Mouse (Mus musculus) intestine, embryonic 14.5 days (tissue): ENCODE measurements around the gene Baiap2. TPM values are rescaled to one million over a fixed set of nuclear protein-coding genes. Genes with fewer than 3 reads are reported as not detected.

Source experiments
- ATAC-seq: fragments of 200-750 bp; cut with Nextera tagmentation; replicated peaks from 2 replicates; pipeline ENCODE4 v1.8.0; 2017; ENCODE audit warnings: low read depth, moderate number of reproducible peaks, moderate TSS enrichment, moderate library complexity; ENCODE audit not compliant: low FRiP score, low TSS enrichment
- DNase-seq: peaks from one replicate; pipeline ENCODE4 v3.0.0-alpha.2; 2018; ENCODE audit warnings: low spot score
- H3K27ac ChIP-seq: fragments of 300-500 bp; sonication (generic); 2 replicates; pipeline ENCODE4 v1.5.1; 2014; ENCODE audit warnings: low read depth, mild to moderate bottlenecking, control low read depth
- H3K27me3 ChIP-seq: fragments of 300-500 bp; sonication (generic); replicated peaks from 2 replicates; pipeline ENCODE4 v1.6.1; 2014; ENCODE audit warnings: low read length, control low read depth; ENCODE audit not compliant: control insufficient read depth, insufficient read depth
- H3K36me3 ChIP-seq: fragments of 300-500 bp; sonication (generic); 2 replicates; pipeline ENCODE4 v1.6.1; 2014; ENCODE audit warnings: low read length, control low read depth; ENCODE audit not compliant: control insufficient read depth, insufficient read depth
- H3K4me1 ChIP-seq: fragments of 300-500 bp; sonication (generic); replicated peaks from 2 replicates; pipeline ENCODE4 v1.6.1; 2014; ENCODE audit warnings: low read length, control low read depth, mixed read lengths; ENCODE audit not compliant: control insufficient read depth, insufficient read depth
- H3K4me2 ChIP-seq: fragments of 300-500 bp; sonication (generic); 2 replicates; pipeline ENCODE4 v1.6.1; 2014; ENCODE audit warnings: low read length
- H3K4me3 ChIP-seq: fragments of 300-500 bp; sonication (generic); 2 replicates; pipeline ENCODE4 v1.5.1; 2014; ENCODE audit warnings: low read depth, low read length, control low read depth, mixed read lengths
- H3K9ac ChIP-seq: fragments of 300-500 bp; sonication (generic); 2 replicates; pipeline ENCODE4 v1.6.1; 2014; ENCODE audit warnings: mild to moderate bottlenecking, low read length
- H3K9me3 ChIP-seq: fragments of 300-500 bp; sonication (generic); 2 replicates; pipeline ENCODE4 v1.6.1; 2016; ENCODE audit warnings: low read length, control low read depth; ENCODE audit not compliant: control insufficient read depth
- WGBS: fragments of 180-500 bp; shearing (Covaris S2); extraction: QIAGEN DNeasy Blood & Tissue Kit; methylation state at CpG from one replicate; pipeline ENCODE4 v1.1.7; 2014; 5-methylcytosine and 5-hydroxymethylcytosine counted together
- polyA plus RNA-seq: library from polyadenylated mRNA; unstranded; fragments of >200 nt; fragmentation: Nextera tagmentation; extraction: Ambion mirVana; gene quantifications from 2 replicates; pipeline ENCODE4 v1.2.1, GENCODE M21; 2014

The Baiap2 gene
- polyA plus RNA-seq, 1 experiment from 2014 or later: 15.2 TPM

GRCm38 (mm10) chr11:119954749-119955337, 12.3 kb downstream of the Baiap2 start:
- ATAC-seq (no peak), DNase-seq (no peak)
- no peak overlapping the region for H3K27ac ChIP-seq
- H3K4me3 ChIP-seq: no peak overlapping the region
- no peaks in the 10 kb centered on the region for H3K9me3 ChIP-seq
- peaks cover 22% of the 10 kb centered on the region for H3K4me1 ChIP-seq
- H3K4me2 ChIP-seq: no peak overlapping the region
- H3K36me3 ChIP-seq: no peaks in the 10 kb centered on the region
- no peak overlapping the region for H3K9ac ChIP-seq
- no peaks in the 10 kb centered on the region for H3K27me3 ChIP-seq
- WGBS: 67% methylated on average over 2 of the region's 2 CpGs

- H3K27ac ChIP-seq: no peak overlapping the region
- no peaks in the 10 kb centered on the region for H3K27me3 ChIP-seq
- no peaks in the 10 kb centered on the region for H3K9me3 ChIP-seq
- H3K4me1 ChIP-seq: peaks cover 22% of the 10 kb centered on the region
- ATAC-seq (no peak), DNase-seq (no peak)
- 49% methylated on average over 3 of the region's 3 CpGs for WGBS
- no peaks in the 10 kb centered on the region for H3K36me3 ChIP-seq
- no peak overlapping the region for H3K4me3 ChIP-seq
- no peak overlapping the region for H3K9ac ChIP-seq
- H3K4me2 ChIP-seq: no peak overlapping the region
Measured at GRCm38 (mm10) chr11:119955432-119955831, 12.9 kb downstream of the Baiap2 start.

GRCm38 (mm10) chr11:119956590-119956989, 14.0 kb downstream of the Baiap2 start:
- DNase-seq: no peak
- Histone ChIP-seq H3K27me3 (no peaks in the 10 kb centered on the region), H3K27ac (no peak overlapping the region), H3K4me2 (no peak overlapping the region), H3K9me3 (no peaks in the 10 kb centered on the region), H3K36me3 (no peaks in the 10 kb centered on the region), H3K9ac (no peak overlapping the region), H3K4me1 (peaks cover 22% of the 10 kb centered on the region), H3K4me3 (no peak overlapping the region)
- 81% methylated on average over 13 of the region's 13 CpGs for WGBS
- no peak for ATAC-seq

- no peak overlapping the region for H3K4me2 ChIP-seq
- H3K4me3 ChIP-seq: no peak overlapping the region
- H3K9me3 ChIP-seq: no peaks in the 10 kb centered on the region
- DNase-seq: no peak
- 86% methylated on average over 7 of the region's 7 CpGs for WGBS
- H3K9ac ChIP-seq: no peak overlapping the region
- no peaks in the 10 kb centered on the region for H3K27me3 ChIP-seq
- peaks cover 12% of the 10 kb centered on the region for H3K4me1 ChIP-seq
- no peak for ATAC-seq
- H3K27ac ChIP-seq: no peak overlapping the region
- H3K36me3 ChIP-seq: 0 out of 2 replicates have a peak, but pooled peaks cover 2% of the 10 kb centered on the region
Measured at GRCm38 (mm10) chr11:119958856-119959255, 16.3 kb downstream of the Baiap2 start.

- Histone ChIP-seq H3K36me3 (0 out of 2 replicates have a peak, but pooled peaks cover 3% of the 10 kb centered on the region), H3K4me1 (peaks cover 7% of the 10 kb centered on the region), H3K4me3 (no peak overlapping the region), H3K9ac (no peak overlapping the region), H3K9me3 (no peaks in the 10 kb centered on the region), H3K4me2 (no peak overlapping the region), H3K27ac (no peak overlapping the region), H3K27me3 (no peaks in the 10 kb centered on the region)
- ATAC-seq: no peak
- WGBS: 75% methylated on average over 4 of the region's 4 CpGs
- DNase-seq: no peak
Measured at GRCm38 (mm10) chr11:119959714-119960113, 17.2 kb downstream of the Baiap2 start.

GRCm38 (mm10) chr11:119960671-119961070, 18.1 kb downstream of the Baiap2 start:
- no peak overlapping the region for H3K9ac ChIP-seq
- H3K36me3 ChIP-seq: 0 out of 2 replicates have a peak, but pooled peaks cover 3% of the 10 kb centered on the region
- DNase-seq (no peak), ATAC-seq (no peak)
- no peak overlapping the region for H3K4me3 ChIP-seq
- H3K4me1 ChIP-seq: peaks cover under 1% of the 10 kb centered on the region; the same call in 1 of the 2 replicates
- no peaks in the 10 kb centered on the region for H3K27me3 ChIP-seq
- 90% methylated on average over 6 of the region's 6 CpGs for WGBS
- H3K4me2 ChIP-seq: no peak overlapping the region
- no peak overlapping the region for H3K27ac ChIP-seq
- no peaks in the 10 kb centered on the region for H3K9me3 ChIP-seq

- 83% methylated on average over 3 of the region's 3 CpGs for WGBS
- H3K4me2 ChIP-seq: no peak overlapping the region
- DNase-seq: no peak
- H3K27me3 ChIP-seq: no peaks in the 10 kb centered on the region
- H3K27ac ChIP-seq: no peak overlapping the region
- 0 out of 2 replicates have a peak, but pooled peaks cover 3% of the 10 kb centered on the region for H3K36me3 ChIP-seq
- no peak overlapping the region for H3K4me3 ChIP-seq
- ATAC-seq: no peak
- no peak overlapping the region for H3K9ac ChIP-seq
- no peaks in the 10 kb centered on the region for H3K9me3 ChIP-seq
- H3K4me1 ChIP-seq: no peaks in the 10 kb centered on the region
Measured at GRCm38 (mm10) chr11:119961511-119961910, 18.9 kb downstream of the Baiap2 start.

- Histone ChIP-seq H3K36me3 (0 out of 2 replicates have a peak, but pooled peaks cover 3% of the 10 kb centered on the region), H3K9ac (no peak overlapping the region), H3K4me1 (no peaks in the 10 kb centered on the region), H3K4me2 (no peak overlapping the region), H3K4me3 (no peak overlapping the region), H3K9me3 (no peaks in the 10 kb centered on the region), H3K27me3 (no peaks in the 10 kb centered on the region), H3K27ac (no peak overlapping the region)
- no peak for ATAC-seq
- DNase-seq: no peak
- 37% methylated on average over 9 of the region's 9 CpGs for WGBS
Measured at GRCm38 (mm10) chr11:119965053-119965452, 22.5 kb downstream of the Baiap2 start.

GRCm38 (mm10) chr11:119966294-119966693, 23.7 kb downstream of the Baiap2 start:
- no peaks in the 10 kb centered on the region for H3K9me3 ChIP-seq
- no peak overlapping the region for H3K27ac ChIP-seq
- no peak overlapping the region for H3K4me3 ChIP-seq
- H3K36me3 ChIP-seq: 0 out of 2 replicates have a peak, but pooled peaks cover 3% of the 10 kb centered on the region
- no peak for DNase-seq
- ATAC-seq: no peak
- no peaks in the 10 kb centered on the region for H3K4me1 ChIP-seq
- H3K9ac ChIP-seq: no peak overlapping the region
- H3K27me3 ChIP-seq: no peaks in the 10 kb centered on the region
- no peak overlapping the region for H3K4me2 ChIP-seq
- 85% methylated on average over 6 of the region's 6 CpGs for WGBS
